ENCODE assay signal across 30 mouse cellular contexts in the genomic region with DNA sequence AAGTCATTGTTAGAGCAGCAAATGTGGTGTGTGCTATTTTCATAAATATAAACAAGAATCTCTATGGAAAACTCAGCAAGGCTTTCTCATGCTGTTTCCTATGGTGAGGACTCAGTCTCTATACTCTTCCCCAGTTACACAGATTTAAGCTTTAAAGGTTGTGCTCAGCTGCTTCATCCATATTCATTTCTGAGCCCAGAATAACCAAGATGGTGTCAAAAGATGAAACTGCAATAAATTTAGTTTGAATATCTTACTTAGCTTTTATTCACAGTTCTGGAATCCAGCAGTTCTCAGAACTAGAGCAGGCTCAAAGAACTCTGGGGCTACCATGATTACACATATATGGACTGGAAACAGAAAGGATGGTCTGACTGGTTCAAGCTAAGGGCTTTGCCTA. TPM values are rescaled to one million over a fixed set of nuclear protein-coding genes. Genes with fewer than 3 reads are reported as not detected.
A peak's percentile ranks its signal among the peaks of the same experiment; 100 is the strongest.
DNase-seq lines count a peak whose midpoint lies in the region; ATAC-seq and TF ChIP-seq lines count a peak whose summit lies in the region.
"Had no signal": no experiment of that assay in that cellular context is flagged by ENCODE, and none has a peak within 500 bp of the region (broad histone marks: within the 10 kb centered on the region; RNA-seq: fewer than 3 reads in every experiment).

No protein-coding gene starts in this region.

- no peak for TF ChIP-seq CTCF in left cerebral cortex, adult 2 months (IDR thresholded peaks at IDR 0.05)

- no peak overlapping the region for H3K4me3 ChIP-seq in left cerebral cortex, adult 2 months
- H3K4me3 ChIP-seq: embryonic facial prominence, embryonic 13.5 days; embryonic facial prominence, embryonic 15.5 days; erythroblast, embryonic 14.5 days; forebrain, embryonic 10.5 days; forebrain, embryonic 12.5 days had no signal

- intact Hi-C loops in left cerebral cortex, adult 2 months (cut with DNase I): loop anchor here (2.0 to 10.0 kb wide), 6 partner anchors 72 to 503 kb away; no protein-coding TSS in a partner anchor
- intact Hi-C loops in left cerebral cortex, postnatal 36 days (cut with DNase I): loop anchor here (5.0 to 10.0 kb wide), 2 partner anchors 382 to 499 kb away; partner anchors contain the start of genes Nrgn and Robo3

- peak; percentile 89 for ATAC-seq in frontal cortex, adult (ENCODE audit: low TSS enrichment)
- ATAC-seq: activated CD4-positive, CD25-positive, alpha-beta regulatory T cell, adult 4 months; CD4-positive, CD25-positive, alpha-beta regulatory T cell, adult 4 months; forebrain, embryonic 14.5 days; forebrain, embryonic 16.5 days; Patski had no signal

- peak overlapping the region; percentile 66 for H3K27ac ChIP-seq in left cerebral cortex, adult 2 months
- H3K27ac ChIP-seq: embryonic facial prominence, embryonic 13.5 days; embryonic facial prominence, embryonic 15.5 days; forebrain, embryonic 10.5 days; forebrain, embryonic 12.5 days had no signal

- DNase-seq in frontal cortex, postnatal 10 days (ENCODE audit: low spot score in 2 of 2): no peak
- no peak for DNase-seq in left cerebral cortex, adult 2 months (ENCODE audit: extremely low spot score in 1 of 2, low spot score in 2 of 2)
- DNase-seq in left cerebral cortex, postnatal 36 days (ENCODE audit: low spot score in 2 of 2): no peak
- peak; percentile 58 for DNase-seq in brain, adult 2 months (ENCODE audit: low read depth, low spot score)
- DNase-seq: adrenal gland, adult 8-10 months; adrenal gland, postnatal 14 days; adrenal gland, postnatal 36 days; B cell, adult 2 months; cerebellum, adult 11 months; cerebellum, adult 18-20 months; cerebellum, adult 8-10 months; cerebellum, adult 9-11 months; cerebellum, postnatal 14 days; cerebellum, postnatal 36 days; embryo, embryonic 11 days had no signal

RNA-seq across cellular contexts. Expression of gene Olfr878, which starts 16.5 kb away (rescaled TPM):
- under 1 TPM; 0.23 to 0.36 TPM for total RNA-seq in left cerebral cortex, adult 2 months (2021)
- not detected for total RNA-seq in left cerebral cortex, postnatal 36 days (2021)
- total RNA-seq: adrenal gland, adult 18-20 months; adrenal gland, adult 8-10 months; adrenal gland, postnatal 14 days; adrenal gland, postnatal 36 days; CH12.LX; common myeloid progenitor, adult 5-6 weeks; G1E had no signal

RNA-seq across cellular contexts. Expression of gene Olfr145, which starts 37.6 kb away (rescaled TPM):
- under 1 TPM; 0.05 to 0.07 TPM for total RNA-seq in left cerebral cortex, adult 2 months (2021)
- total RNA-seq in left cerebral cortex, postnatal 36 days (2021): under 1 TPM in 1 of 2 experiments, not detected in 1; 0.07 TPM
- total RNA-seq: adrenal gland, adult 18-20 months; adrenal gland, adult 8-10 months; adrenal gland, postnatal 14 days; adrenal gland, postnatal 36 days; CH12.LX; common myeloid progenitor, adult 5-6 weeks had no signal

RNA-seq across cellular contexts. Expression of gene Olfr881, which starts 57.5 kb away (rescaled TPM):
- total RNA-seq in left cerebral cortex, adult 2 months (2021): under 1 TPM; 0.26 to 0.34 TPM
- under 1 TPM in 1 of 2 experiments, not detected in 1; 0.15 TPM for total RNA-seq in left cerebral cortex, postnatal 36 days (2021)
- total RNA-seq: adrenal gland, adult 18-20 months; adrenal gland, adult 8-10 months; adrenal gland, postnatal 14 days; adrenal gland, postnatal 36 days; CH12.LX; common myeloid progenitor, adult 5-6 weeks had no signal
